ENCODE assay signal across 15 mouse cellular contexts in genomic region chr6:94158119-94158848, GRCm38 (mm10).
DNase-seq lines count a peak whose midpoint lies in the region; ATAC-seq and TF ChIP-seq lines count a peak whose summit lies in the region.
"Had no signal": no experiment of that assay in that cellular context is flagged by ENCODE, and none has a peak within 500 bp of the region (broad histone marks: within the 10 kb centered on the region; RNA-seq: fewer than 3 reads in every experiment).

No protein-coding gene starts in this region.

- no peaks in the 10 kb centered on the region for H3K27me3 ChIP-seq in heart, embryonic 12.5 days (replicated peaks)
- H3K27me3 ChIP-seq in lung, embryonic 15.5 days: no peaks in the 10 kb centered on the region
- no peaks in the 10 kb centered on the region for H3K27me3 ChIP-seq in cerebellum, adult 2 months (ENCODE audit: control insufficient read depth, insufficient read depth, low read length)
- H3K27me3 ChIP-seq: embryonic facial prominence, embryonic 12.5 days; limb, embryonic 15.5 days; stomach, embryonic 15.5 days had no signal

- H3K4me3 ChIP-seq in bone marrow macrophage, adult 2 months (ENCODE audit: insufficient read depth, low read length): no peak overlapping the region
- no peak overlapping the region for H3K4me3 ChIP-seq in heart, embryonic 12.5 days
- H3K4me3 ChIP-seq in lung, embryonic 15.5 days: no peak overlapping the region
- no peak overlapping the region for H3K4me3 ChIP-seq in cerebellum, adult 2 months (replicated peaks; ENCODE audit: insufficient read depth, low read depth, low read length)
- H3K4me3 ChIP-seq: embryonic facial prominence, embryonic 12.5 days; forebrain, embryonic 10.5 days; limb, embryonic 15.5 days; stomach, embryonic 15.5 days had no signal

- peaks cover 10% of the 10 kb centered on the region for H3K4me1 ChIP-seq in bone marrow macrophage, adult 2 months (ENCODE audit: control insufficient read depth, insufficient read depth, low read length)
- peaks cover 64% of the 10 kb centered on the region for H3K4me1 ChIP-seq in heart, embryonic 12.5 days (replicated peaks)
- H3K4me1 ChIP-seq in lung, embryonic 15.5 days: peaks cover 48% of the 10 kb centered on the region
- no peaks in the 10 kb centered on the region; the same call in 1 of the 2 replicates for H3K4me1 ChIP-seq in cerebellum, adult 2 months (ENCODE audit: control insufficient read depth, insufficient read depth, low read length)

- no peaks in the 10 kb centered on the region for H3K36me3 ChIP-seq in heart, embryonic 12.5 days
- no peaks in the 10 kb centered on the region for H3K36me3 ChIP-seq in lung, embryonic 15.5 days
- H3K36me3 ChIP-seq: embryonic facial prominence, embryonic 12.5 days; forebrain, embryonic 10.5 days; limb, embryonic 15.5 days; stomach, embryonic 15.5 days had no signal

- no peak overlapping the region for H3K9ac ChIP-seq in heart, embryonic 12.5 days
- H3K9ac ChIP-seq in lung, embryonic 15.5 days: no peak overlapping the region
- H3K9ac ChIP-seq: embryonic facial prominence, embryonic 12.5 days; limb, embryonic 15.5 days; stomach, embryonic 15.5 days had no signal

- no peak overlapping the region for H3K4me2 ChIP-seq in heart, embryonic 12.5 days
- no peak overlapping the region for H3K4me2 ChIP-seq in lung, embryonic 15.5 days
- H3K4me2 ChIP-seq: embryonic facial prominence, embryonic 12.5 days; limb, embryonic 15.5 days; stomach, embryonic 15.5 days had no signal

- no peak for TF ChIP-seq CTCF in bone marrow macrophage, adult 2 months (IDR thresholded peaks at IDR 0.05; ENCODE audit: low read depth, low read length)
- no peak for TF ChIP-seq CTCF in cerebellum, adult 2 months (IDR thresholded peaks at IDR 0.05; ENCODE audit: borderline replicate concordance, insufficient read depth, low read depth, low read length)

- H3K9me3 ChIP-seq in heart, embryonic 12.5 days (replicated peaks): no peaks in the 10 kb centered on the region
- no peaks in the 10 kb centered on the region for H3K9me3 ChIP-seq in lung, embryonic 15.5 days
- H3K9me3 ChIP-seq: embryonic facial prominence, embryonic 12.5 days; forebrain, embryonic 10.5 days; limb, embryonic 15.5 days; stomach, embryonic 15.5 days had no signal

- peak overlapping the region; percentile 63 for H3K27ac ChIP-seq in bone marrow macrophage, adult 2 months (ENCODE audit: insufficient read depth, low read depth, low read length)
- H3K27ac ChIP-seq in heart, embryonic 12.5 days (ENCODE audit: poor library complexity, severe bottlenecking): peak overlapping the region; percentile 70
- 0 out of 2 replicates have a peak overlapping the region, but pooled peaks have one; percentile 18 for H3K27ac ChIP-seq in lung, embryonic 15.5 days
- H3K27ac ChIP-seq in cerebellum, adult 2 months (ENCODE audit: insufficient read depth, low read length): no peak overlapping the region
- H3K27ac ChIP-seq: embryonic facial prominence, embryonic 12.5 days; forebrain, embryonic 10.5 days; limb, embryonic 15.5 days had no signal

- no peak for TF ChIP-seq POLR2A in bone marrow macrophage, adult 2 months (IDR thresholded peaks at IDR 0.05; ENCODE audit: borderline replicate concordance, low read depth, low read length)
- no peak for TF ChIP-seq POLR2A in cerebellum, adult 2 months (IDR thresholded peaks at IDR 0.05; ENCODE audit: borderline replicate concordance, insufficient read depth, low read length)

- peak; percentile 23 for DNase-seq in kidney, postnatal 10 days
- no peak for DNase-seq in kidney, adult 11 months
- no peak for DNase-seq in cerebellum, adult 2 months
- DNase-seq in embryo, embryonic 10.5 days (ENCODE audit: low spot score): no peak
- no peak for DNase-seq in cerebellum, postnatal 14 days
- DNase-seq: adrenal gland, postnatal 14 days; cerebellum, postnatal 36 days had no signal

- 71% methylated on average over 3 of the region's 3 CpGs for WGBS in heart, embryonic 12.5 days
- WGBS in lung, embryonic 15.5 days: 60% methylated on average over 3 of the region's 3 CpGs
- 95% methylated on average over 3 of the region's 3 CpGs for WGBS in cerebellum, adult 2 months

- ATAC-seq in heart, embryonic 12.5 days (ENCODE audit: insufficient number of reproducible peaks, low FRiP score): no peak
- ATAC-seq in lung, embryonic 15.5 days (ENCODE audit: borderline replicate concordance, extremely low read depth, low FRiP score, low TSS enrichment): no peak
- ATAC-seq: midbrain, embryonic 16.5 days had no signal
